Mouse (Mus musculus) neural tube, embryonic 15.5 days (tissue): ENCODE measurements around the gene Slfn2. TPM values are rescaled to one million over a fixed set of nuclear protein-coding genes. Genes with fewer than 3 reads are reported as not detected.

Experiments used
- ATAC-seq: fragments of 200-750 bp; cut with Nextera tagmentation; 2 replicates; pipeline ENCODE4 v1.8.0; 2017; ENCODE audit warnings: mild to moderate bottlenecking, moderate TSS enrichment, moderate library complexity; ENCODE audit not compliant: low FRiP score
- H3K27ac ChIP-seq: fragments of 300-500 bp; sonication (generic); replicated peaks from 2 replicates; pipeline ENCODE4 v1.5.1; 2015; ENCODE audit warnings: mild to moderate bottlenecking, inconsistent platforms
- H3K27me3 ChIP-seq: fragments of 300-500 bp; sonication (generic); replicated peaks from 2 replicates; pipeline ENCODE4 v1.6.1; 2015; ENCODE audit warnings: inconsistent platforms
- H3K36me3 ChIP-seq: fragments of 300-500 bp; sonication (generic); 2 replicates; pipeline ENCODE4 v1.6.1; 2015; ENCODE audit warnings: inconsistent platforms
- H3K4me1 ChIP-seq: fragments of 300-500 bp; sonication (generic); 2 replicates; pipeline ENCODE4 v1.6.1; 2015; ENCODE audit warnings: inconsistent platforms
- H3K4me2 ChIP-seq: fragments of 300-500 bp; sonication (generic); 2 replicates; pipeline ENCODE4 v1.6.1; 2015; ENCODE audit warnings: inconsistent platforms, mild to moderate bottlenecking, moderate library complexity
- H3K4me3 ChIP-seq: fragments of 300-500 bp; sonication (generic); replicated peaks from 2 replicates; pipeline ENCODE4 v1.5.1; 2015; ENCODE audit warnings: mild to moderate bottlenecking, inconsistent platforms
- H3K9ac ChIP-seq: fragments of 300-500 bp; sonication (generic); replicated peaks from 2 replicates; pipeline ENCODE4 v1.6.1; 2015; ENCODE audit warnings: mild to moderate bottlenecking, inconsistent platforms
- H3K9me3 ChIP-seq: fragments of 300-500 bp; sonication (generic); replicated peaks from 2 replicates; pipeline ENCODE4 v1.6.1; 2016; ENCODE audit warnings: inconsistent platforms
- WGBS: fragments of 180-500 bp; shearing (Covaris S2); methylation state at CpG from one replicate; pipeline ENCODE4 v1.1.7; 2015; ENCODE audit warnings: mixed read lengths; 5-methylcytosine and 5-hydroxymethylcytosine counted together
- microRNA-seq: library from miRNA; unstranded; fragments of <30 nt; microRNA quantifications from one replicate; pipeline ENCODE4, GENCODE M21; 2017
- polyA plus RNA-seq: library from polyadenylated mRNA; unstranded; fragments of >200 nt; fragmentation: Nextera tagmentation; extraction: Ambion mirVana; gene quantifications from 2 replicates; pipeline ENCODE4 v1.2.1, GENCODE M21; 2015

Gene Slfn2
- polyA plus RNA-seq, 1 experiment from 2014 or later: 2.0 TPM

DNA sequence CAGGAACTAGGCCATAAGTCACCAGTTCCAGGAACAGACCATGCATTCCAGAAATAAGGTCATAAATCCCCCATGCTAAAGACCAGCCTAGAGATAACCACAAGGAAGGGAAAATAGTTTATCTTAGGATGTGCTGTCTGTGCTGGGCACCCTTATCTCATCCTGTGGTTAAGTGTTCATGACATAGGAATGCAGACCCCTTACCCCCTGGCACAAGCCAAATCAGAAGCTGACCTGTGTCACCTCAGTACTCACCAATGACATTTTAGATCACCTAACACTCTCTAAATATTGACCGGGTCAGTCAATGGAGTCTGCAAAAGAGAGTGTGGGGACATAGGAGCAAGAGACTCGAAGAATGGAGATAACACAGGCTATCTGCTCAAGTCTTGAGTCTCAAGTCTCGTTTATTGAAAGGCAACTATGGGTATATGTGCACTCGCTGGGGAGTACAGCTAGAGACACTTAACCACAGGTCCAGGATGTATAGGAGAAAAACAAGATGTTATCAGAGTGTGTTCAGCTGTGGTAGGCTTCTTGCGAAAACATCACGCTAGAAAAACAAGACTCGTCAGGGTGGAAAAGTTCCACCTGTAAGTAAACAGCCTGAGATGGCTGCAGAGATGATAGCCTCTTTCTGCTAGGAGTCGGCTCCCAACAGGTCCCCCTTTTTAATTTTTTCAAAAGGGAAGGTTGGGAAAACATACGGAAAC, 14.7 kb downstream of the Slfn2 start:
- H3K4me3 ChIP-seq: no peak overlapping the region
- H3K4me2 ChIP-seq: no peak overlapping the region
- no peaks in the 10 kb centered on the region for H3K27me3 ChIP-seq
- H3K36me3 ChIP-seq: no peaks in the 10 kb centered on the region
- H3K9me3 ChIP-seq: no peaks in the 10 kb centered on the region
- no peak overlapping the region for H3K27ac ChIP-seq
- no peak overlapping the region for H3K9ac ChIP-seq
- WGBS: 90% methylated on average over 9 of the region's 9 CpGs
- ATAC-seq: no peak
- no peaks in the 10 kb centered on the region for H3K4me1 ChIP-seq

DNA sequence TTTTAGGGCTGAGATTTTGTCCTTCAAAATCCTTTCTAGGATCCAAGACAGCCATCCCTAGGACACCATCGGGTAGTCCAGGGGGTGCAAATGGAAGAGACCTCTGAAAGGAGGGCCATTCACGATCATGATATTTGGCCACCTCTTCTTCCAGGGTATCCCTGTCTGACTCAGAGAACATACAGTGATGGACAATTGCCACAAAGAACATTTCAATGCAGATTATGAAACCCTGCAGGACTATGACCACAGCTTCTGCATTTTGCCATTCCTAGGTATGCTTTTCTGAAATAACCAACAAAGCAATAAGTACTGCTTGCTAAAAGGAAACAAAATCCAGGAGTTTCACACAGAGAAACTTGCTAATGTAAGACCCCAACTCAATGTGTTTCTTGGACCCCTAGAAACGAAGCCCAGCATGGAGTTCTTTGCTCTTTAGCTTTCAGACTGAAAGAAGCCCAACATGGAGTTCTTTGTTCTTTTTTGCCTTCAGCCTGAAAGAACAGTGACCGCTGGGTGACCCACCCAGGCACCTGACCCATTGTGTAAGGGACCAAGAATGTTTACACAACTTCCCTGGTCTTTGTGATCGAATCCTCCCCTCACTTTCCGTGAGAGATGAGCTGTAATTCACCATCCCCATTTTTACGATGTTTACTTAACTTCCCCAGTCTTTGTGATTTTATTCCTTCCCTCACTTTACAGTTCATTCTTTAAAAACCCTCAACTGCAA, 18.0 kb downstream of the Slfn2 start:
- Histone ChIP-seq H3K27ac (no peak overlapping the region), H3K9me3 (no peaks in the 10 kb centered on the region), H3K4me2 (no peak overlapping the region), H3K36me3 (no peaks in the 10 kb centered on the region), H3K9ac (no peak overlapping the region), H3K27me3 (no peaks in the 10 kb centered on the region), H3K4me1 (no peaks in the 10 kb centered on the region), H3K4me3 (no peak overlapping the region)
- WGBS: 46% methylated on average over 7 of the region's 7 CpGs
- ATAC-seq: no peak

DNA sequence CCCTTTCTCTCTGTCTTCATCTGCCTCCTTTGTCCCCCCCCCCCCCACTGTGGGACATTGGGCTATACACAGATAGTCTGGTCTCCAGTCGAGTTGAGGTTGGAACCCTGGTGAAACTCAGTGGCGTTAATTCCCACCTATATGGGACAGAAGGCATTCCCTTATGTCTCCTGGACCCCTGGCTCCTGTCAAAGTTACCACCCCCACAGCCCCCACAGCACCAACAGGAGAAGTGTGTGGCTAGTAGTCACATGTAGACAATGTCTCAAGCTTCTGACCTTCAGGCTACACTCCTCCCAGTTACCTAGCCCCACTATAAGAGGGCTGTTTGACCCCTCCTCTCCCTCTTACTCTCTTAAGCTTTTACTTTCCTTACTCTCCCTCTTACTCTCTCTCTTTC, 19.2 kb downstream of the Slfn2 start:
- H3K4me2 ChIP-seq: no peak overlapping the region
- H3K36me3 ChIP-seq: no peaks in the 10 kb centered on the region
- 100% methylated on average over 2 of the region's 2 CpGs for WGBS
- H3K27ac ChIP-seq: no peak overlapping the region
- no peaks in the 10 kb centered on the region for H3K4me1 ChIP-seq
- H3K4me3 ChIP-seq: no peak overlapping the region
- H3K27me3 ChIP-seq: no peaks in the 10 kb centered on the region
- no peaks in the 10 kb centered on the region for H3K9me3 ChIP-seq
- H3K9ac ChIP-seq: no peak overlapping the region
- no peak for ATAC-seq

- H3K36me3 ChIP-seq: no peaks in the 10 kb centered on the region
- H3K4me2 ChIP-seq: no peak overlapping the region
- no peak overlapping the region for H3K9ac ChIP-seq
- H3K27ac ChIP-seq: no peak overlapping the region
- no peaks in the 10 kb centered on the region for H3K27me3 ChIP-seq
- H3K9me3 ChIP-seq: no peaks in the 10 kb centered on the region
- 86% methylated on average over 10 of the region's 10 CpGs for WGBS
- ATAC-seq: no peak
- no peaks in the 10 kb centered on the region for H3K4me1 ChIP-seq
- H3K4me3 ChIP-seq: no peak overlapping the region
These were observed 19.8 kb downstream of the Slfn2 start for GRCm38 (mm10) chr11:83084761-83085160.

DNA sequence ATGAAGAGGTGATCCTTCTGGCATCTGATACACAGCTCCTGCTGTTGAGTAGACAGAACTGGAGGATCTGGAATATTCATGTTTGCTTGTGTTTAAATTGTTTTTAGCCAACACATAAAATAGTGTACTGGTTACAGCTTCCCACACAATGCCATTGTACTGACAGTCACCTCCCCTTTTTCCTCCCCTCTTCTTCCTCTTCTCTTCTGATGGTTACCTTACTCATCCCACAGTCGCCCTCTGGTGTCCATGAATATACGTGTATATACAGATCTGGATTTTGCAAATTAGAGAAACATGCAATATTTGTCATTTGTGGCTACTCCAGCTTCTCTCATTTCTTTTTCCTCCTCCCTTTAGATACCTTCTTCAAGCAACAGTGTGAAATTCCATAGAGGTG, 50.2 kb downstream of the Slfn2 start:
- Histone ChIP-seq H3K27ac (no peak overlapping the region), H3K9me3 (no peaks in the 10 kb centered on the region), H3K27me3 (no peaks in the 10 kb centered on the region), H3K9ac (no peak overlapping the region), H3K36me3 (no peaks in the 10 kb centered on the region), H3K4me3 (no peak overlapping the region), H3K4me2 (no peak overlapping the region), H3K4me1 (no peaks in the 10 kb centered on the region)
- no peak for ATAC-seq
- WGBS: 49% methylated on average over 2 of the region's 2 CpGs

DNA sequence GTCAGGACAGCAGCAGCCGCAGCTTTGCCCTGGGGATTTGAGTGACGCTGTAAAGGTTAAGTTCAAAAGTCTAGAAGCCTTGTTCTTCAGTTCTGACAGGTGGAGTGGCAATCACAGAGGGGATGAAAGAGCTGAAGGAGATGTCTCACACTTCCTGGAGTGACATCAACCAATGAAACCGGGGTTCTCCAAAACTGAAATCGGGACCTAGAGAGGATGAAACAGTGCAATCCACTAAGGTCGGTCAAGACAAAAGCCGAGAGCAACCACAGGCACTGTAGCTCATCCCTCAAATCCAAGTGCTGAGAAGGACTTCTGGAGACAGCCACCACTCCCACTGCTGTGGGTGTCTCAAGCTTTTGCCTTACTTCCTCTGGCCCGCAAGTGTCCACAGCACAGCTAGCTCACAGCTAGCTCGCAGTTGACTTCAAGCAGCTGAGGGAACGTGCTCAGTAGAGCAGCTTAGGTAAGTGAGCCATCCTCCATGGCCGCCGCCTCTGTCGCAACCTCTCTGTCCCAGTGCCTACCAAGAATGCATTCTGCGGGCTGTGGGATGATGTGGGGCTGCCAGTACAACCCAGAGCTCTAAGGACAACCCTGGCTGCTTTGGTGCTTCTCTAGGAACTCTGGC, 51.8 kb downstream of the Slfn2 start, which contains the start of gene Slfn1:
Gene Slfn1 (plus strand): TSS at position 253 of the 631 bp plus-strand sequence.
- no peaks in the 10 kb centered on the region for H3K4me1 ChIP-seq
- 86% methylated on average over 13 of the region's 13 CpGs for WGBS
- no peak within 1 kb of the TSS for H3K9ac ChIP-seq
- no peak within 1 kb of the TSS for H3K27ac ChIP-seq
- ATAC-seq: no peak
- H3K4me2 ChIP-seq: no peak within 1 kb of the TSS
- no peaks in the 10 kb centered on the region for H3K27me3 ChIP-seq
- no peaks in the 10 kb centered on the region for H3K9me3 ChIP-seq
- no peaks in the 10 kb centered on the region for H3K36me3 ChIP-seq
- no peak within 1 kb of the TSS for H3K4me3 ChIP-seq

DNA sequence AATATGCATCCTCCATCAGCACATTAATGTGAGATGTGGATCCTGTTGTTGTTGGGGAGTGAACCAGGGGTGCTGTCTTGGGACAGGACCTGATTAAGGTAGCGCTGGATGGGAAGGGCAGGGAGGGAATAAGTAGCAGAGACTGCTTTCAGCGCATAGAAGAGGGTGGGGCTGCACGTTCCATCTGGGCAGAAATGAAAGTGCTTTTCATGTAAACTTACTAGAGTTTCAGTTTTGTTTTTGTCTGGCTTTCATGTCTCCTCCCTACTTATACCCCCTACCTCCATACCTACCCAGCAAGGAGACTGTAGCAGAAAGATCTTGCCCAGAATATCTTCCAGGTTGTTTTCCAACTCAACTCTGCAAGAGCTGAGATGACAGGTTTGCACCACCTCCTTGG, 53.1 kb downstream of the Slfn2 start:
- Histone ChIP-seq H3K4me2 (no peak overlapping the region), H3K27me3 (no peaks in the 10 kb centered on the region), H3K9me3 (no peaks in the 10 kb centered on the region), H3K4me1 (no peaks in the 10 kb centered on the region), H3K36me3 (no peaks in the 10 kb centered on the region), H3K27ac (no peak overlapping the region), H3K9ac (no peak overlapping the region), H3K4me3 (no peak overlapping the region)
- ATAC-seq: no peak
- 55% methylated on average over 3 of the region's 3 CpGs for WGBS

Small RNAs within 50 kb of the gene (microRNA-seq; reads per million reads assigned to microRNA genes)
- gene Gm27598: not detected

Other genes starting within 250 kb of the Slfn2 start
- gene Rffl, start 193.9 kb upstream of the Slfn2 start, polyA plus RNA-seq: 3.8 and 6.9 TPM in 2 replicates
- 10.9 and 11.3 TPM in 2 replicates for gene Rad51d, start 174.5 kb upstream of the Slfn2 start, polyA plus RNA-seq
- gene Fndc8, start 173.0 kb upstream of the Slfn2 start, polyA plus RNA-seq: 0.67 and 0.93 TPM in 2 replicates
- 35.9 and 37.5 TPM in 2 replicates for gene Nle1, start 156.7 kb upstream of the Slfn2 start, polyA plus RNA-seq
- gene Unc45b, start 154.6 kb upstream of the Slfn2 start, polyA plus RNA-seq: 2.1 and 2.6 TPM in 2 replicates
- 1.9 and 2.1 TPM in 2 replicates for gene Slfn5, start 113.8 kb upstream of the Slfn2 start, polyA plus RNA-seq
- gene Slfn9, start 73.3 kb upstream of the Slfn2 start, polyA plus RNA-seq: 1.7 and 5.6 TPM in 2 replicates
- 0.22 and 1.4 TPM in 2 replicates for gene Slfn8, start 44.3 kb upstream of the Slfn2 start, polyA plus RNA-seq
- 0.28 TPM in 1 of 2 replicates, not detected in the other for gene Slfn1, start 51.7 kb downstream of the Slfn2 start, polyA plus RNA-seq
- not detected in 2 replicates for gene Slfn4, start 110.1 kb downstream of the Slfn2 start, polyA plus RNA-seq
- 0.17 and 1.1 TPM in 2 replicates for gene Slfn3, start 126.2 kb downstream of the Slfn2 start, polyA plus RNA-seq
- gene Slfn14, start 221.6 kb downstream of the Slfn2 start, polyA plus RNA-seq: 0.09 TPM in 1 of 2 replicates, not detected in the other
- 100 and 101 TPM in 2 replicates for gene Ap2b1, start 233.9 kb downstream of the Slfn2 start, polyA plus RNA-seq
- 14.6 and 16.8 TPM in 2 replicates for gene Pex12, start 237.5 kb downstream of the Slfn2 start, polyA plus RNA-seq